Mouse (Mus musculus): ENCODE results near the gene Suz12.
A peak's percentile ranks its signal among the peaks of the same experiment; 100 is the strongest.

DNA sequence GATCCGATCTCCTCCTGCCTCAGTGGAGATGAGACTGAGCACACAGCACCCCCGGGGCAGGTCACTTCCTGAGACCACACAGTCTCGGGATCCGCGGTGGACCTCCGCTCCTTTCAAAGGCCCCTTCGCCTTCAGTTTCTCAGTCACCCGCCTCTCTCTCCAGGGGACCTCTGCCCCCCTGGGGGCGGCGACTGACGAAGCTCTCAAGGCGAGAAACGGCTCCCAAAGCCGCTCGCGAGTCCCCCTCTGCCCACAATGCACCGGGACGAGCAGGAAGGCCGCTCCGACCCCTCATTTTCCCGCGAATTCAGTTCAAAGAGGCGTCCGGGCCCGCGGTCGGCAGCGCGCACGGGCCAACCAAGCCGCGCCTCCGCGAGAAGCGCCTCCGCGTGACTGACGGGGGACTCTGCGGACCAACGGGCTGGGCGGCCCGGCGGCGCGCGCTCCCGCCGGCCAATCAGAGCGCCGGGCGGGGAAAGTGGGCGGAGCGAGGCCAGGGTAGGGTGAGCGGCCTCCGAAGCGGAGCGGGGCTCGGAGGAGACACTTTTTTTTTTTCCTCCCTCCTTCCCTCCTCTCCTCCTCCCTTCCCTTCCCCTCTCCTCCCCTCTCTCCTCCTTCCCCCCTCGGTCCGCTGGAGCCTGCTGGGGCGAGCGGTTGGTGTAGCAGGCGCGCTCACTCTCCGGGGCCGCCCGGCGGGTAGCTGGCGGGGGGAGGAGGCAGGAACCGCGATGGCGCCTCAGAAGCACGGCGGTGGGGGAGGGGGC is at the start of gene Suz12:
- TF ChIP-seq CTCF (IDR thresholded peaks at IDR 0.05; ENCODE audit: low read depth) (no peak), EP300 (IDR thresholded peaks at IDR 0.05; ENCODE audit: low read depth) (peak; percentile 62; the same call in 1 of the 2 replicates)
